Mouse (Mus musculus) mouse trophoblast stem cell (cell line): ENCODE measurements around the gene Ppp1r26.

Experiments used
- in situ Hi-C, 2 experiments: fragments of 300-500 bp; cut with MseI, MboI; formaldehyde crosslinking; loops; 2 replicates in 1 of 2; 3 replicates in 1 of 2; pipeline ENCODE4 v1.15.1; 2025

Ppp1r26 gene

GRCm38 (mm10) chr2:28496671-28497070 is 50.1 kb downstream of the Ppp1r26 start, which contains the start of gene Gbgt1:
Gene Gbgt1, plus strand, starts transcription at chr2:28496891.
- in situ Hi-C loops = no loop called here

- in situ Hi-C loops = no loop called here
These were observed 51.0 kb downstream of the Ppp1r26 start for GRCm38 (mm10) chr2:28497561-28497960.

GRCm38 (mm10) chr2:28498431-28498830 is 51.8 kb downstream of the Ppp1r26 start:
- in situ Hi-C loops = no loop called here

GRCm38 (mm10) chr2:28502987-28503386 is 56.4 kb downstream of the Ppp1r26 start:
- in situ Hi-C loops = no loop called here

- in situ Hi-C loops = no loop called here
These were observed 58.1 kb downstream of the Ppp1r26 start for GRCm38 (mm10) chr2:28504676-28505075.
